Mouse (Mus musculus) MEL (cell line): ENCODE data around the gene Ncs1.

Source experiments
- CTCF ChIP-seq, 3 experiments: IDR thresholded peaks in 2 of 3; conservative IDR thresholded peaks in 1 of 3; 2 replicates each; pipeline ENCODE4 v1.5.1; 2011 to 2012; ENCODE audit warnings: low read length in 3 of 3, low read depth in 2 of 3, mild to moderate bottlenecking in 2 of 3, improper control_type of control experiment in 1 of 3, inconsistent platforms in 1 of 3, mixed read lengths in 1 of 3, moderate library complexity in 1 of 3; ENCODE audit not compliant: control insufficient read depth in 1 of 3, insufficient read depth in 1 of 3, poor library complexity in 1 of 3, severe bottlenecking in 1 of 3
- EP300 ChIP-seq, 2 experiments: IDR thresholded peaks; 2 replicates each; pipeline ENCODE4 v1.6.1; 2011; ENCODE audit warnings: improper control_type of control experiment in 2 of 2, low read length in 2 of 2, low read depth in 1 of 2, mild to moderate bottlenecking in 1 of 2
- KAT2A ChIP-seq: conservative IDR thresholded peaks from 2 replicates; pipeline ENCODE4 v1.6.1; 2012; ENCODE audit warnings: low read depth, low read length, improper control_type of control experiment, inconsistent platforms
- NELFE ChIP-seq: IDR thresholded peaks from 2 replicates; pipeline ENCODE4 v1.6.1; 2011; ENCODE audit warnings: low read depth, low read length, improper control_type of control experiment
- POLR2A ChIP-seq, 2 experiments: IDR thresholded peaks; 2 replicates each; pipeline ENCODE4 v1.6.1; 2011 to 2012; ENCODE audit warnings: low read length in 2 of 2, mild to moderate bottlenecking in 2 of 2, control low read depth in 1 of 2, improper control_type of control experiment in 1 of 2, low read depth in 1 of 2, moderate library complexity in 1 of 2; ENCODE audit not compliant: control insufficient read depth in 1 of 2, insufficient read depth in 1 of 2, poor library complexity in 1 of 2
- UBTF ChIP-seq: IDR thresholded peaks from 2 replicates; pipeline ENCODE4 v1.6.1; 2012; ENCODE audit warnings: low read depth, mild to moderate bottlenecking, inconsistent platforms, low read length, improper control_type of control experiment, moderate library complexity, borderline replicate concordance; ENCODE audit not compliant: insufficient read depth

DNA sequence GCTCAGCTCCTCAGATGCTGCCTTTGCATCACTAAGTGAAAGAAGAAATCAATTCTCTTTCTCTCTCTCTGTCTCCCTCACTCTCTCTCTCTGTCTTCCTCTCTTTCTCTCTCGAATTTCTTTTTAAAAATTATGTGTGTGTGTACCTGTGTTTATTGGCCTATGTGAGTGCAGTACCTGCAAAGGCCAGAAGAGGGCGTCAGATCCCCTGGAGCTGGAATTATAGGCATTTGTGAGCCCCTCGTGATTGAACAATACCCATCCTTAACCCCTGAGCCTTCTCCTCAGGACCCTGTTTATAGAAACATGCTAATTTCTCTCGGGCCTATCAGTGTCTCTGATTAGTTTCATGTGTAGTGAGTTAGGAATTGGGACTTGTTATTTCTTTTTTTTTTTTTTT, 62.6 kb downstream of the Ncs1 start:
- TF ChIP-seq KAT2A (no peak), CTCF (IDR thresholded peaks at IDR 0.05 in 2 of 3, conservative IDR thresholded peaks at IDR 0.05 in 1 of 3; ENCODE audit: control insufficient read depth in 1 of 3, insufficient read depth in 1 of 3, low read depth in 2 of 3, low read length in 3 of 3, poor library complexity in 1 of 3, severe bottlenecking in 1 of 3) (peak; percentile 28 to 45 (median 28); a peak in 4 of 6 replicates), POLR2A (IDR thresholded peaks at IDR 0.05; ENCODE audit: control insufficient read depth in 1 of 2, insufficient read depth in 1 of 2, low read depth in 1 of 2, low read length in 2 of 2, poor library complexity in 1 of 2) (no peak), EP300 (IDR thresholded peaks at IDR 0.05; ENCODE audit: low read depth in 1 of 2, low read length in 2 of 2) (no peak), UBTF (no peak), NELFE (no peak)
